Mouse (Mus musculus) limb, embryonic 14.5 days (tissue): ENCODE results near the gene Ptdss2. TPM values are rescaled to one million over a fixed set of nuclear protein-coding genes. Genes with fewer than 3 reads are reported as not detected.
A peak's percentile ranks its signal among the peaks of the same experiment; 100 is the strongest.

Experiments used
- ATAC-seq: fragments of 200-750 bp; cut with Nextera tagmentation; 2 replicates; pipeline ENCODE4 v1.8.0; 2017; ENCODE audit warnings: low read depth, moderate number of reproducible peaks, moderate TSS enrichment; ENCODE audit not compliant: low FRiP score
- DNase-seq: peaks from one replicate; pipeline ENCODE4 v3.0.0-alpha.2; 2015; ENCODE audit warnings: low spot score
- H3K27ac ChIP-seq: fragments of 300-500 bp; sonication (generic); replicated peaks from 2 replicates; pipeline ENCODE4 v1.5.1; 2014; ENCODE audit warnings: low read depth, mild to moderate bottlenecking, low read length, moderate library complexity, mixed read lengths
- H3K27me3 ChIP-seq: fragments of 300-500 bp; sonication (generic); 2 replicates; pipeline ENCODE4 v1.6.1; 2014; ENCODE audit warnings: low read length, mixed read lengths; ENCODE audit not compliant: control insufficient read depth, insufficient read depth
- H3K36me3 ChIP-seq: fragments of 300-500 bp; sonication (generic); 2 replicates; pipeline ENCODE4 v1.6.1; 2014; ENCODE audit warnings: mild to moderate bottlenecking, low read length, moderate library complexity, mixed read lengths; ENCODE audit not compliant: control insufficient read depth, insufficient read depth
- H3K4me1 ChIP-seq: fragments of 300-500 bp; sonication (generic); 2 replicates; pipeline ENCODE4 v1.6.1; 2014; ENCODE audit warnings: antibody characterized with exemption, low read length, mixed read lengths; ENCODE audit not compliant: control insufficient read depth, insufficient read depth
- H3K4me2 ChIP-seq: fragments of 300-500 bp; sonication (generic); replicated peaks from 2 replicates; pipeline ENCODE4 v1.6.1; 2014; ENCODE audit warnings: low read depth, mild to moderate bottlenecking, low read length, moderate library complexity; ENCODE audit not compliant: severe bottlenecking
- H3K4me3 ChIP-seq: fragments of 300-500 bp; sonication (generic); replicated peaks from 2 replicates; pipeline ENCODE4 v1.5.1; 2014; ENCODE audit warnings: low read length
- H3K9ac ChIP-seq: fragments of 300-500 bp; sonication (generic); 2 replicates; pipeline ENCODE4 v1.6.1; 2014; ENCODE audit warnings: mild to moderate bottlenecking, low read depth, low read length, moderate library complexity; ENCODE audit not compliant: severe bottlenecking
- H3K9me3 ChIP-seq: fragments of 300-500 bp; sonication (generic); 2 replicates; pipeline ENCODE4 v1.6.1; 2016; ENCODE audit warnings: low read length; ENCODE audit not compliant: control insufficient read depth
- POLR2A ChIP-seq: fragments of 200-500 bp; IDR thresholded peaks from 2 replicates; pipeline ENCODE4 v1.8.0; 2012; ENCODE audit warnings: inconsistent platforms, mild to moderate bottlenecking, moderate library complexity, borderline replicate concordance; ENCODE audit not compliant: insufficient read depth, insufficient read length; ENCODE audit errors: extremely low read depth
- WGBS: fragments of 180-500 bp; shearing (Covaris S2); extraction: QIAGEN DNeasy Blood & Tissue Kit; methylation state at CpG from one replicate; pipeline ENCODE4 v1.1.7; 2014; 5-methylcytosine and 5-hydroxymethylcytosine counted together
- polyA plus RNA-seq, 2 experiments: library from polyadenylated mRNA; depleted of rRNA in 1 of 2; stranded (reverse) in 1 of 2; unstranded in 1 of 2; fragments of >200 nt; fragmentation: Nextera tagmentation in 1 of 2; extraction: Ambion mirVana in 1 of 2; gene quantifications; 2 replicates each; pipeline versions ENCODE4 v1.2.1 to v1.2.3; 2012 to 2014

Gene Ptdss2
- polyA plus RNA-seq (2012; rRNA removed) = 49.2 and 61.0 TPM in 2 replicates
- 67.8 and 68.6 TPM in 2 replicates for polyA plus RNA-seq (2014; fragmentation: Nextera tagmentation; extraction: Ambion mirVana)

DNA sequence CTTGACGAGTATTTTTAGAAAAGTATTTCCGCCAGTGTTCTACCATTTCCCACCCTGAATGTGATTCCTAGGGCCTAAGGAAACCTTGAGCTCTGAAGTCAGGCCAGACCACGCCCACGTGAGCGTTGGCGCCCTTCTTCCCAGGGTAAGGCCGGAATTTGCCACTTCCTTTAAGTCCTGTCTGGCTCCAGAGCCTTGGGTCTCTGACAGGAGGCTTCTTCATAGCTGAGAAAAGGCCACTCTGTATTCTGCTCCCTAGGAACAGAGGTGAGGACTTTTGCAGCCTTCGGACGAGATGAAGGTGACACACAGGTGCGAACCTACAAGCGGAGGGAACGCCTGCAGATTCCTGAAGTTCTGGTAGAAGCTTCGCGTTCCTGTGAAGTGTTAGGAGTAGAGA is at the start of gene Ptdss2:
Ptdss2 (plus strand) TSS at position 138 of the 400 bp plus-strand sequence.
- H3K9me3 ChIP-seq = no peaks in the 10 kb centered on the region
- no peaks in the 10 kb centered on the region for H3K27me3 ChIP-seq
- WGBS = 36% methylated on average over 14 of the region's 14 CpGs
- peaks cover 3% of the 10 kb centered on the region; the same call in 1 of the 2 replicates for H3K4me1 ChIP-seq
- ATAC-seq = no peak
- peak within 1 kb of the TSS; percentile 72 for H3K9ac ChIP-seq
- TF ChIP-seq POLR2A = no peak
- DNase-seq = peak; percentile 18
- peak within 1 kb of the TSS; percentile 72 for H3K27ac ChIP-seq
- no peaks in the 10 kb centered on the region for H3K36me3 ChIP-seq
- peak within 1 kb of the TSS; percentile 59 for H3K4me3 ChIP-seq
- H3K4me2 ChIP-seq = peak within 1 kb of the TSS; percentile 69

DNA sequence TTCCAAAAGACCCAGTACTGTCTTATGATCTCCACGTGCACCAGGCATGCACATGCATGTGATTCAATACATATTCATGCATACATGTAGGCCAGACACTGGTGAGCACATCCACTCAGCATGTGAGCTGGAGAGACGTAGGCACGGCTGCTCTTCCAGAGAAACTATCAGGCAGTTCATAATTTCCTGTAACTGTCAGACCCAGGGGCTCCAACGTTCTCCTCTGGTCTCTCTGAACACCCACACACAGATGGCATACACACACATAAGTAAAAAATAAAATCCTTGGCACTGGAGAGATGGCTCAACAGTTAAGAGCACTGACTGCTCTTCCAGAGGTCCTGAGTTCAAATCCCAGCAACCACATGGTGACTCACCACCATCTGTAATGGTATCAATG is 48.4 kb upstream of the Ptdss2 start:
- peaks cover 14% of the 10 kb centered on the region for H3K27me3 ChIP-seq
- no peak overlapping the region for H3K4me3 ChIP-seq
- no peak for TF ChIP-seq POLR2A
- WGBS = 73% methylated on average over 4 of the region's 4 CpGs
- no peak overlapping the region for H3K9ac ChIP-seq
- no peak overlapping the region for H3K4me2 ChIP-seq
- no peaks in the 10 kb centered on the region for H3K9me3 ChIP-seq
- H3K36me3 ChIP-seq = no peaks in the 10 kb centered on the region
- H3K4me1 ChIP-seq = peaks cover 11% of the 10 kb centered on the region
- no peak overlapping the region for H3K27ac ChIP-seq
- no peak for ATAC-seq
- DNase-seq = no peak

DNA sequence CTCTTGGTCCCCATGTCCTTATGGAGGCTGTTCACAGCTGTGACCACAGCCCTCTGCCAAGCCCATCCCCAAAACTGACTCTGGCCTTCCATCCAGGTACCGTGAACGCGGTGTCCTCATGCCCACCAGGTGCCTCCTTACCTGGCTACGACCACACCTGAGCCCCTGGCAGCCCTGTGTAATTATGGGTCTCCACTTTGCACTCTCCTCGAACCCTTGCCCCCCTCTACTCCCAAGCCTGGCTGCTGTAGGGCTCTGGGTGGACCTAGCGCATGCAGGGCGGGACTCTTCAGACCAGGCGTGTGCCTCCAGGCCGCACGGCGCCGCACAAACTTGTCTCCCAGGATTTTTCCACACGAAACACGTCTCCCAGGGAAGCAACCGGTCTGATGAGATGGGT is 44.3 kb upstream of the Ptdss2 start, which contains the start of gene Pkp3:
Pkp3 (plus strand) TSS at position 378 of the 400 bp plus-strand sequence.
- ATAC-seq = no peak
- no peak for DNase-seq
- TF ChIP-seq POLR2A = no peak
- Histone ChIP-seq H3K27ac (no peak within 1 kb of the TSS), H3K4me2 (no peak within 1 kb of the TSS), H3K36me3 (no peaks in the 10 kb centered on the region), H3K4me3 (no peak within 1 kb of the TSS), H3K27me3 (no peaks in the 10 kb centered on the region), H3K4me1 (no peaks in the 10 kb centered on the region), H3K9me3 (no peaks in the 10 kb centered on the region), H3K9ac (no peak within 1 kb of the TSS)
- WGBS = 80% methylated on average over 15 of the region's 15 CpGs

DNA sequence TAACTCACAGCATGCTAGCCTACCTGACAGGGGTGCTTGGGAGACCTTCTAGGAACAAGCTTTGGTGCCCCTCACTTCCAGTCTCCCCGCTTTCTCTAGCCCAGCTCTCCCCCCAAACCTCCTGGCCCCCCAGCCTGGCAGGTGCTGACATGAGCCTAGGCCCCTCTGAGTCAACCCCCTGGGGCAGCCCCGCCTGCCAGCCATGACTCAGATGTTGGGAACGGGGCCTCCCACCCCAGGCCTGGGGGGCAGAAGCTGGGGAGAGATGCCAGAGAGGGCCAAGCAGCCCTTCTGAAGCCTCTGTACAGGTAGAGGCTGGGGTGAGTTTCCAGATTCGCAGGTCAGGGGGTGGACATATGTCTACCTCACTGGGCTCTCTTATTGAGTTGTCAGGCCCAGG is 43.3 kb upstream of the Ptdss2 start:
- no peaks in the 10 kb centered on the region for H3K4me1 ChIP-seq
- no peak overlapping the region for H3K9ac ChIP-seq
- no peak for TF ChIP-seq POLR2A
- no peaks in the 10 kb centered on the region for H3K36me3 ChIP-seq
- H3K4me3 ChIP-seq = no peak overlapping the region
- no peak overlapping the region for H3K27ac ChIP-seq
- H3K4me2 ChIP-seq = no peak overlapping the region
- no peaks in the 10 kb centered on the region for H3K9me3 ChIP-seq
- peak; percentile 31; the same call in 1 of the 2 replicates for ATAC-seq
- no peak for DNase-seq
- WGBS = 72% methylated on average over 4 of the region's 4 CpGs
- no peaks in the 10 kb centered on the region for H3K27me3 ChIP-seq

DNA sequence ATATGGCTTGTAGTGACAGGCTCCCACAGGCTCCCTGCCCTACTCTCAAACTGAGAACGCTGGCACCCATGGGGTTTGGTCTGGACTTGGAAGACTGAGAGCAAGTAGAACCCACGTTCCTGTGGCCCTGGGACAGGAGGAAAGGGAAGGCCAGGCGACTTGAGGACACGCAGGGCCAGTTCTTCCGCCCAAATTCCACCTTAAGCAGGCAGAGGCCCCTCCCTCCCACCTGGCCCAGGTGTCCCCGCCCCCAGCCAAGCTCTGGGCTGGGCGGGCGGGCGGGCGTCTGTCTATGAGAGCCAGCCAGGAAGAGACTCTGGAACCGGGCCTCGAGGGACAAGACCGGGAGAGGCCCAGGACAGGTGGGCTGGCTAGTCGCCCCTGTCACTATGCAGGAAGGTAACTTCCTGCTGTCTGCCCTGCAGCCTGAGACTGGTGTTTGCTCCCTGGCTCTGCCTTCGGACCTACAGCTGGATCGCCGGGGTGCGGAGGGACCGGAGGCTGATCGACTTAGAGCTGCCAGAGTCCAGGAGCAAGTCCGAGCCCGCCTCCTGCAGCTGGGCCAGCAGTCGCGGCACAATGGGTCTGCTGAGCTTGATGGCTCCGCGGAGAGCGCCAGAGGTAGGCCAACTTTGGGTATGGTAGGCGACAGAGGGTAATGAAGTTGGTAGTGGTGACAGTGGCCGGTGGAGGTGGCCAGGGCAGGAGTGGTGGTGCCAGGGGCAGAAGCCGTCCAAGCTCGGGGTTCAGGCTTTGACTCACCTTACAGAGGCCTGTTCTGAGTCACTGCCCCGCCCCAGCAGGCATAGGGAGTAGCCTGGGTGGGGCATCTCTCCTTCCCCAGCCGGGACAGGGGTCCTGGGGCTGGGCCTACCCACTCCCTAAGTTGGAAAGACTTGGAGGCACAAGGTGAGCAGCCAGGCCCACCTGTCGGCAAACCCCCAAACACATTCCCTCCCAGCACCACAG is 42.4 kb upstream of the Ptdss2 start:
- WGBS = 21% methylated on average over 27 of the region's 34 CpGs
- peak overlapping the region; percentile 29 for H3K4me3 ChIP-seq
- H3K36me3 ChIP-seq = no peaks in the 10 kb centered on the region
- peak overlapping the region; percentile 5; the same call in 1 of the 2 replicates for H3K4me2 ChIP-seq
- no peaks in the 10 kb centered on the region for H3K27me3 ChIP-seq
- no peaks in the 10 kb centered on the region for H3K9me3 ChIP-seq
- H3K4me1 ChIP-seq = no peaks in the 10 kb centered on the region
- peak overlapping the region; percentile 12; the same call in 1 of the 2 replicates for H3K9ac ChIP-seq
- DNase-seq = no peak
- H3K27ac ChIP-seq = no peak overlapping the region
- no peak for TF ChIP-seq POLR2A
- no peak for ATAC-seq
